Mouse (Mus musculus) neural tube, embryonic 11.5 days (tissue): Measurements from ENCODE around the gene Eml2. TPM values are rescaled to one million over a fixed set of nuclear protein-coding genes. Genes with fewer than 3 reads are reported as not detected.

Source experiments
- ATAC-seq: fragments of 200-750 bp; cut with Nextera tagmentation; 2 replicates; pipeline ENCODE4 v1.8.0; 2017; ENCODE audit warnings: moderate number of reproducible peaks, mild to moderate bottlenecking, moderate TSS enrichment, moderate library complexity; ENCODE audit not compliant: insufficient read depth, low FRiP score, low TSS enrichment
- DNase-seq: peaks from one replicate; pipeline ENCODE4 v3.0.0-alpha.2; 2015; ENCODE audit warnings: low spot score
- H3K27ac ChIP-seq: fragments of 300-500 bp; sonication (generic); 2 replicates; pipeline ENCODE4 v1.5.1; 2014; ENCODE audit warnings: low read depth, mild to moderate bottlenecking, low read length
- H3K27me3 ChIP-seq: fragments of 300-500 bp; sonication (generic); 2 replicates; pipeline ENCODE4 v1.6.1; 2014; ENCODE audit warnings: mild to moderate bottlenecking, low read length, mixed read lengths; ENCODE audit not compliant: control insufficient read depth, insufficient read depth
- H3K36me3 ChIP-seq: fragments of 300-500 bp; sonication (generic); 2 replicates; pipeline ENCODE4 v1.6.1; 2014; ENCODE audit warnings: mild to moderate bottlenecking, low read length, moderate library complexity, mixed read lengths; ENCODE audit not compliant: control insufficient read depth, insufficient read depth
- H3K4me1 ChIP-seq: fragments of 300-500 bp; sonication (generic); 2 replicates; pipeline ENCODE4 v1.6.1; 2014; ENCODE audit warnings: low read length, mixed read lengths; ENCODE audit not compliant: control insufficient read depth, insufficient read depth
- H3K4me2 ChIP-seq: fragments of 300-500 bp; sonication (generic); 2 replicates; pipeline ENCODE4 v1.6.1; 2014; ENCODE audit warnings: low read depth, mild to moderate bottlenecking, moderate library complexity
- H3K4me3 ChIP-seq: fragments of 300-500 bp; sonication (generic); 2 replicates; pipeline ENCODE4 v1.5.1; 2014; ENCODE audit warnings: low read depth, low read length
- H3K9ac ChIP-seq: fragments of 300-500 bp; sonication (generic); 2 replicates; pipeline ENCODE4 v1.6.1; 2014; ENCODE audit warnings: mild to moderate bottlenecking, low read length
- H3K9me3 ChIP-seq: fragments of 300-500 bp; sonication (generic); 2 replicates; pipeline ENCODE4 v1.6.1; 2016; ENCODE audit warnings: low read length; ENCODE audit not compliant: control insufficient read depth
- WGBS: fragments of 180-500 bp; shearing (Covaris S2); extraction: QIAGEN DNeasy Blood & Tissue Kit; methylation state at CpG from one replicate; pipeline ENCODE4 v1.1.7; 2014; 5-methylcytosine and 5-hydroxymethylcytosine counted together
- polyA plus RNA-seq: library from polyadenylated mRNA; unstranded; fragments of >200 nt; fragmentation: Nextera tagmentation; extraction: Ambion mirVana; gene quantifications from 2 replicates; pipeline ENCODE4 v1.2.1, GENCODE M21; 2014

Eml2 gene
- polyA plus RNA-seq, 1 experiment from 2014 or later: 2.0 TPM

- Histone ChIP-seq H3K4me3 (no peak overlapping the region), H3K4me1 (no peaks in the 10 kb centered on the region; the same call in 1 of the 2 replicates), H3K27me3 (peaks cover 10% of the 10 kb centered on the region), H3K4me2 (peak overlapping the region; percentile 32), H3K9ac (peak overlapping the region; percentile 52), H3K27ac (no peak overlapping the region), H3K9me3 (no peaks in the 10 kb centered on the region), H3K36me3 (peaks cover 14% of the 10 kb centered on the region)
- DNase-seq (peak; percentile 89), ATAC-seq (peak; percentile 74)
- WGBS: 5% methylated on average over 30 of the region's 30 CpGs
Observed at GRCm38 (mm10) chr7:19157160-19157800, 18.9 kb upstream of the Eml2 start.

GRCm38 (mm10) chr7:19158601-19159000 lies 17.6 kb upstream of the Eml2 start:
- H3K4me2 ChIP-seq: no peak overlapping the region
- H3K27me3 ChIP-seq: peaks cover 11% of the 10 kb centered on the region
- H3K4me3 ChIP-seq: no peak overlapping the region
- H3K4me1 ChIP-seq: no peaks in the 10 kb centered on the region; the same call in 1 of the 2 replicates
- DNase-seq (no peak), ATAC-seq (no peak)
- 56% methylated on average over 11 of the region's 11 CpGs for WGBS
- peaks cover 7% of the 10 kb centered on the region for H3K36me3 ChIP-seq
- H3K27ac ChIP-seq: no peak overlapping the region
- H3K9me3 ChIP-seq: no peaks in the 10 kb centered on the region
- no peak overlapping the region for H3K9ac ChIP-seq

GRCm38 (mm10) chr7:19159411-19159810 lies 16.8 kb upstream of the Eml2 start:
- Histone ChIP-seq H3K4me1 (no peaks in the 10 kb centered on the region; the same call in 1 of the 2 replicates), H3K9me3 (no peaks in the 10 kb centered on the region), H3K4me3 (no peak overlapping the region), H3K27ac (no peak overlapping the region), H3K27me3 (peaks cover 17% of the 10 kb centered on the region), H3K9ac (no peak overlapping the region), H3K4me2 (no peak overlapping the region), H3K36me3 (peaks cover 4% of the 10 kb centered on the region)
- WGBS: 13% methylated on average over 18 of the region's 18 CpGs
- ATAC-seq: no peak
- DNase-seq: no peak

GRCm38 (mm10) chr7:19160115-19160514 lies 16.1 kb upstream of the Eml2 start:
- H3K4me3 ChIP-seq: peak overlapping the region; percentile 27
- no peaks in the 10 kb centered on the region for H3K36me3 ChIP-seq
- no peaks in the 10 kb centered on the region for H3K9me3 ChIP-seq
- peak; percentile 48 for DNase-seq
- no peak overlapping the region for H3K27ac ChIP-seq
- H3K27me3 ChIP-seq: peaks cover 23% of the 10 kb centered on the region
- H3K4me2 ChIP-seq: peak overlapping the region; percentile 53
- peak; percentile 39; the same call in 1 of the 2 replicates for ATAC-seq
- H3K9ac ChIP-seq: peak overlapping the region; percentile 26; the same call in 1 of the 2 replicates
- WGBS: 1% methylated on average over 20 of the region's 20 CpGs
- H3K4me1 ChIP-seq: no peaks in the 10 kb centered on the region; the same call in 1 of the 2 replicates

GRCm38 (mm10) chr7:19162928-19163327 lies 13.3 kb upstream of the Eml2 start:
- Histone ChIP-seq H3K27ac (no peak overlapping the region), H3K4me3 (no peak overlapping the region), H3K4me1 (no peaks in the 10 kb centered on the region; the same call in none of the 2 replicates), H3K36me3 (no peaks in the 10 kb centered on the region), H3K9ac (no peak overlapping the region), H3K9me3 (no peaks in the 10 kb centered on the region), H3K27me3 (peaks cover 26% of the 10 kb centered on the region), H3K4me2 (no peak overlapping the region)
- DNase-seq: no peak
- 80% methylated on average over 7 of the region's 7 CpGs for WGBS
- no peak for ATAC-seq

GRCm38 (mm10) chr7:19163752-19164151 lies 12.5 kb upstream of the Eml2 start:
- DNase-seq (no peak), ATAC-seq (no peak)
- no peak overlapping the region for H3K9ac ChIP-seq
- no peak overlapping the region for H3K27ac ChIP-seq
- peaks cover 26% of the 10 kb centered on the region for H3K27me3 ChIP-seq
- no peaks in the 10 kb centered on the region; the same call in 1 of the 2 replicates for H3K4me1 ChIP-seq
- H3K9me3 ChIP-seq: no peaks in the 10 kb centered on the region
- no peaks in the 10 kb centered on the region for H3K36me3 ChIP-seq
- H3K4me2 ChIP-seq: no peak overlapping the region
- 26% methylated on average over 12 of the region's 12 CpGs for WGBS
- no peak overlapping the region for H3K4me3 ChIP-seq

GRCm38 (mm10) chr7:19164189-19164588 lies 12.0 kb upstream of the Eml2 start:
- H3K36me3 ChIP-seq: no peaks in the 10 kb centered on the region
- no peak overlapping the region for H3K27ac ChIP-seq
- H3K4me2 ChIP-seq: no peak overlapping the region
- peaks cover 25% of the 10 kb centered on the region for H3K27me3 ChIP-seq
- WGBS: 1% methylated on average over 6 of the region's 6 CpGs
- ATAC-seq (no peak), DNase-seq (peak; percentile 42)
- no peak overlapping the region for H3K9ac ChIP-seq
- no peaks in the 10 kb centered on the region; the same call in 1 of the 2 replicates for H3K4me1 ChIP-seq
- no peaks in the 10 kb centered on the region for H3K9me3 ChIP-seq
- H3K4me3 ChIP-seq: 0 out of 2 replicates have a peak overlapping the region, but pooled peaks have one; percentile 6

GRCm38 (mm10) chr7:19164978-19165377 lies 11.2 kb upstream of the Eml2 start:
- Histone ChIP-seq H3K4me3 (no peak overlapping the region), H3K27ac (no peak overlapping the region), H3K4me1 (no peaks in the 10 kb centered on the region; the same call in 1 of the 2 replicates), H3K4me2 (0 out of 2 replicates have a peak overlapping the region, but pooled peaks have one; percentile 2), H3K36me3 (no peaks in the 10 kb centered on the region), H3K9me3 (no peaks in the 10 kb centered on the region), H3K27me3 (peaks cover 17% of the 10 kb centered on the region), H3K9ac (peak overlapping the region; percentile 2; the same call in 1 of the 2 replicates)
- DNase-seq (no peak), ATAC-seq (0 out of 2 replicates have a peak, but pooled peaks have one; percentile 28)
- WGBS: 2% methylated on average over 13 of the region's 13 CpGs
